Mouse (Mus musculus): Measurements from ENCODE around the gene Tjp1.
A peak's percentile ranks its signal among the peaks of the same experiment; 100 is the strongest.

Gene Tjp1

GRCm38 (mm10) chr7:65489742-65490141 lies 37.8 kb downstream of the Tjp1 start:
- no peak for ATAC-seq (ENCODE audit: insufficient number of reproducible peaks, low FRiP score, low TSS enrichment)

- ATAC-seq (ENCODE audit: insufficient number of reproducible peaks, low FRiP score, low TSS enrichment), result no peak
Measured at GRCm38 (mm10) chr7:65489195-65489594, 38.4 kb downstream of the Tjp1 start.

DNA sequence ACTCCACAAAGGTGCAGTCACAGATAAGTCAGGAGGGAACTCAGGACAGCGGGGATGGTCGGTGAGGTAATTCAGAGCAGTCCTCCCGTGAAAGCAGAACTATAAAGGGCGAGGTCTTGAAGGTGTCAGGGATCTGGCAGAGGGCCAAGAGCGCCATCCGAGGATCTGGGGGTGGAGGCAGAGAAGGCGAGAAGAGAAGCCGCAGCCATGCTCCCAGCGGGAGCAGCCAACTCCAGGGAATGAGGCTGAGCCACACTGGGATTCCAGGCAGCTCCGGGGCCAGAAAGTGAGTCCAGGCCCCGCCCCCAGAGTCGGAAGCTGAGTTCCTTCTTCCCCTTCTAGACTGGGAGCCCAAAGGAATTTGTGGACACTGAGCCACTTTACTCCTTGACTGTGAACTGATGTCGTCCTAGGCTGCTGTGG lies 41.3 kb downstream of the Tjp1 start:
- no peak for ATAC-seq (ENCODE audit: insufficient number of reproducible peaks, low FRiP score, low TSS enrichment)

- ATAC-seq (ENCODE audit: insufficient number of reproducible peaks, low FRiP score, low TSS enrichment), result no peak
Measured at GRCm38 (mm10) chr7:65484170-65484778, 43.3 kb downstream of the Tjp1 start.

GRCm38 (mm10) chr7:65482216-65482615 lies 45.4 kb downstream of the Tjp1 start:
- ATAC-seq (ENCODE audit: insufficient number of reproducible peaks, low FRiP score, low TSS enrichment), result no peak

GRCm38 (mm10) chr7:65472048-65472447 lies 55.5 kb downstream of the Tjp1 start:
- ATAC-seq (ENCODE audit: insufficient number of reproducible peaks, low FRiP score, low TSS enrichment), result no peak

DNA sequence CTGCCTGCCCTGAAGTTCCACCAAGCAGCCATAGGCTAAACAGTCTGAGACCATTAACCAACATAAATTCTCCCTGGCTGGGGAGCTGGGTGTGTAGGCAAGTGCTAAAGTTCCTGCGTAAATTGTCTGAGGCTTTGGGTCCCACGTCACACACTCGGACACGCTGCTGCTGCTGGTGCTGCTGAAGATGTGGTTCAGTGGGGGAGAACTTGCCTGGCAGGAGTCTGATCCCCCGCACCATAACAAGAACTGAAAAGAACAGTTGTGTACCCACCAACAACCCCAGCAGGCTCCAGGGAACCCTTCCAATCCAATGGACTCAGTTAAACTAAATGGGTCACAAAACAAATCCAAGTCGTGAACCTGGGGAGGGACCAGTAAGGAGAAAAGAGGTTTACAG lies 56.2 kb downstream of the Tjp1 start:
- ATAC-seq (ENCODE audit: insufficient number of reproducible peaks, low FRiP score, low TSS enrichment), result no peak

DNA sequence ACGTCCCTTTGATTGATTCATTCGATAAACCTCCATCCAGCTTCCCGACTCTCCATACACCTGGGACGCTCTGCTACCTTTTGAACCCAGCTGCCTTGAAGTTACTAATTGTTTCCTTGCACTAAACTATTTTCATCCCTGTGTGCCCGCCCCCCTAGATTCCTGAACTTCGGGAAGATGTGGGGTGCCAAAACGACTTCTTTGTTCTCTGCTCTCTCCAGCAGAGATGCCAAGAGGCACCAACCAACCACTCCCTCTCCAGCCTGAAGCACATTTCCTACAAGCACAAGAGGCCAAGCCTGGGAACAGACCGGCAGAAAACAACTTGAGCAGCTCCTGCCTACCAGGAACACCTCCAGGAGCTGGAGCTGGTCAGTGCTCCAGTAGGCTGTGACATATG lies 57.4 kb downstream of the Tjp1 start:
- no peak for ATAC-seq (ENCODE audit: insufficient number of reproducible peaks, low FRiP score, low TSS enrichment)

- ATAC-seq (ENCODE audit: insufficient number of reproducible peaks, low FRiP score, low TSS enrichment), result no peak
Measured at GRCm38 (mm10) chr7:65469666-65470065, 57.9 kb downstream of the Tjp1 start.

- ATAC-seq (ENCODE audit: insufficient number of reproducible peaks, low FRiP score, low TSS enrichment), result no peak
Measured at GRCm38 (mm10) chr7:65468191-65468590, 59.4 kb downstream of the Tjp1 start.

DNA sequence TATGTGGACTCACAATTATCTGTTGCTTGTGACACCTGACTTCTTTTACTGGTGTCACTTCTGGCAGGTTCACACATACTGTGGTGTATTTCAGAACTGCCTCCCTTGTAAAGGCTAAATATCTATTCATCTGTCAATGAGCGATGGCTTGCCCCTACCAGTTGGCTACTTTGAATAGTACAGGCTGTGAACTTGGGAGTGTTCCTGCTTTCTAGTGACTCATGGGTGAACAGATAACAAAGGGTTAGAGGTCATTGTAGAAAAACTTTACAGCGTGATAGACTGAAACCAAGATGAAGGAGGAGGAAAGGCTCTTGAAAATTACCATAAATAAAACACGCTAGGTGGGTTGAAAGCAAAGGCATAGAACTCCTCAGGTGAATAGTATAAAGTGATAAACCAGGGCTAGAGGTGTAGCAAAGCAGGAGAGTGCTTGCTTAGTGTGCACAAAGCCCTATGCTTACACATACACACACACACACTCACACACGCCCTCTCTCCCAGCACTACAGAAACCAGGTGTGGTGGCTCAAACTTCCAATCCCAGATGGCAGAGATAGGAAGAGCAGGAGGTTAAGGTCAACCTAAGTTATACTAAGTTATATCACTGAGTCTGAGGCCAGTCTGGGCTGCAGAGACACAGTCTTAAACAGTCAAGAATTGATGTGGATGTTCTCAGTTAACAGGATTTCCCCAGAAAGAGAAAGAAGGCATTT lies 60.1 kb downstream of the Tjp1 start:
- ATAC-seq (ENCODE audit: insufficient number of reproducible peaks, low FRiP score, low TSS enrichment), result no peak

- ATAC-seq (ENCODE audit: insufficient number of reproducible peaks, low FRiP score, low TSS enrichment), result no peak
Measured at GRCm38 (mm10) chr7:65466137-65466536, 61.4 kb downstream of the Tjp1 start.

GRCm38 (mm10) chr7:65464518-65465037 lies 63.0 kb downstream of the Tjp1 start:
- no peak for ATAC-seq (ENCODE audit: insufficient number of reproducible peaks, low FRiP score, low TSS enrichment)

DNA sequence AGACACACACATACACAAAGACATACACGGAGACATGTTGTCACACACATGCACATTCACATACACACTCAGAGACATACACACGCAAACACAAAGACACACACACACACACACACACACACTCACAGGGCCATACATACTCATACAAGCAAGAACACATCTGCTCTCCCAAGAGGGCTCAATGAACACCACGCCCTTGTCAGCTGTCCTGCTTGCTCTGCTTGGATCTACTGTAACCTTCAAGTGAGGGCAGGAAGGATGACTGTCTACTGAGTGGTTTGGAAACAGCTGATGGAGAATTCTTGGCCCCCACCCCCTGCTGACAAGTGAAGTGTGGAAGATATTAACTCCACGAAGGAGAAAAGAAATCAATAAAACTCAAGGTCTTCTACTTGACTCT lies 64.1 kb downstream of the Tjp1 start:
- no peak for ATAC-seq (ENCODE audit: insufficient number of reproducible peaks, low FRiP score, low TSS enrichment)

GRCm38 (mm10) chr7:65461412-65461811 lies 66.2 kb downstream of the Tjp1 start:
- peak; percentile 36; the same call in 1 of the 2 replicates for ATAC-seq (ENCODE audit: insufficient number of reproducible peaks, low FRiP score, low TSS enrichment)

- no peak for ATAC-seq (ENCODE audit: insufficient number of reproducible peaks, low FRiP score, low TSS enrichment)
Measured at GRCm38 (mm10) chr7:65460196-65460595, 67.4 kb downstream of the Tjp1 start.

DNA sequence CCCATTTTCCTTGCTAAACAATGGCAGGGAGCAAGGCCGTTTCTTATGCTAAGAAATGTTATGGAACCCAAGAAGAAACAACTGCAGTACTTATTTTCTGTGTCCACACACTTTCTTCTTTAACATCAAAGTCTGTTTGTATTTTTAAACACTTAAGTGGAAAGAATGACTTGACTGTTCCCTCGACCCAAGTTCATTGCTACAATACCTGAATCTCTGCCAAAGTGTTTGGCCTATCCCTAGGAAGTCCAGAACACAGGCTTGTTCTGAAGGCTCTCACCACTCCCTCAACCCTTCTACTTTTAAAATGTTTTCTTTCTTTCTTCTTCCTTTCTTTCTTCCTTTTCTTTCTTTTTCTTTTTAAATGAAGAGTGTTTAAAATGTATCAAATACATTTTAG lies 71.5 kb downstream of the Tjp1 start:
- no peak for ATAC-seq (ENCODE audit: insufficient number of reproducible peaks, low FRiP score, low TSS enrichment)

DNA sequence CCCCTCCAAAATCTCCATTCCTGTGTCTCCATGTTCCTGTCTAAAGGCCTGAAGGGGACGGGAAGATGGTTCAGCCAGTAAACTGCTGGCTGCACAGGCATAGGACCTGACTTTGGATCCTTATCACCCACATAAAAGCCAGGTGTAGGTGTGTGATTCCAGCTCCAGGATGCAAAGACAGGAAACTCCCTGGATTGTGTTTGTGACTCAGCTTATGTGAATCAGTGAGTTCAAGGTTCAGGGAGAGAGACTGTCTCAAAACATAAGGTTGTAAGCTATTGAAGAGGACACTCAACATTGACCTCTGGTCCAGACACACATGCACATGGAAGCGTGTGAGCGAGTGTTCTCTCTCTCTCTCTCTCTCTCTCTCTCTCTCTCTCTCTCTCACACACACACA lies 72.4 kb downstream of the Tjp1 start:
- no peak for ATAC-seq (ENCODE audit: insufficient number of reproducible peaks, low FRiP score, low TSS enrichment)

- no peak for ATAC-seq (ENCODE audit: insufficient number of reproducible peaks, low FRiP score, low TSS enrichment)
Measured at GRCm38 (mm10) chr7:65454269-65454668, 73.3 kb downstream of the Tjp1 start.

- no peak for ATAC-seq (ENCODE audit: insufficient number of reproducible peaks, low FRiP score, low TSS enrichment)
Measured at GRCm38 (mm10) chr7:65452246-65452645, 75.3 kb downstream of the Tjp1 start.

DNA sequence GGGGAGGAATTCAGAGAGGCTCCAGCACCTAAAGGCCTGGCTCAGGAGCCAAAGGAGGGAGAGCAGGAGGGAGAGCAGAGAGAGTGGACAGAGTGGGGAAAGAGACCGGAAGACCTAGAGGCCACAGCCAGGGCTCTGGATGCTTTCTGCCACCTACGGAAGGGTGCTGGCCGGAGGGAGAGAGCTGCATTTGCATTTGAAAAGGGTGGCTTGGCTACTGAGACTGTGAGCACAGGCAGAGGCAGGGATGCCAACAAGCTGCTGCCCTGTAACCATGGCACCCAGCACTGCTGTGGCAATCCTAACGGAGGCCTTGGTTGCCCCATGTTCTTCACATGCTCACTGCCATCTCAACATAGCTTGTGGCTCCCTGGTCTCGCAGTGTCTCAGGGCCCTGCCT lies 77.4 kb downstream of the Tjp1 start:
- 0 out of 2 replicates have a peak, but pooled peaks have one; percentile 26 for ATAC-seq (ENCODE audit: insufficient number of reproducible peaks, low FRiP score, low TSS enrichment)

GRCm38 (mm10) chr7:65441505-65441904 lies 86.1 kb downstream of the Tjp1 start:
- no peak for ATAC-seq (ENCODE audit: insufficient number of reproducible peaks, low FRiP score, low TSS enrichment)

All from cerebellum, adult (tissue).